Mouse (Mus musculus): ENCODE results near the gene Hmgb1. TPM values are rescaled to one million over a fixed set of nuclear protein-coding genes. Genes with fewer than 3 reads are reported as not detected.

The Hmgb1 gene
- total RNA-seq, 1 experiment from 2014 or later: 1,227 TPM

- no peak for ATAC-seq (replicated peaks in 1 of 2; ENCODE audit: insufficient read depth in 1 of 2, low FRiP score in 2 of 2, low TSS enrichment in 1 of 2, low read depth in 1 of 2, poor library complexity in 2 of 2, severe bottlenecking in 2 of 2)
Observed at GRCm38 (mm10) chr5:149134751-149135454, 49.4 kb downstream of the Hmgb1 start.

- no peak for ATAC-seq (replicated peaks in 1 of 2; ENCODE audit: insufficient read depth in 1 of 2, low FRiP score in 2 of 2, low TSS enrichment in 1 of 2, low read depth in 1 of 2, poor library complexity in 2 of 2, severe bottlenecking in 2 of 2)
Observed at GRCm38 (mm10) chr5:149128473-149128872, 55.8 kb downstream of the Hmgb1 start.

- ATAC-seq (replicated peaks in 1 of 2; ENCODE audit: insufficient read depth in 1 of 2, low FRiP score in 2 of 2, low TSS enrichment in 1 of 2, low read depth in 1 of 2, poor library complexity in 2 of 2, severe bottlenecking in 2 of 2): no peak
Observed at GRCm38 (mm10) chr5:149123795-149124194, 60.5 kb downstream of the Hmgb1 start.

GRCm38 (mm10) chr5:149119341-149119881 is 64.9 kb downstream of the Hmgb1 start:
- ATAC-seq (replicated peaks in 1 of 2; ENCODE audit: insufficient read depth in 1 of 2, low FRiP score in 2 of 2, low TSS enrichment in 1 of 2, low read depth in 1 of 2, poor library complexity in 2 of 2, severe bottlenecking in 2 of 2): no peak

GRCm38 (mm10) chr5:149117815-149118547 is 66.3 kb downstream of the Hmgb1 start:
- ATAC-seq (replicated peaks in 1 of 2; ENCODE audit: insufficient read depth in 1 of 2, low FRiP score in 2 of 2, low TSS enrichment in 1 of 2, low read depth in 1 of 2, poor library complexity in 2 of 2, severe bottlenecking in 2 of 2): 0 out of 4 replicates have a peak, but pooled peaks of 1 of the 2 experiments have one; percentile 7

GRCm38 (mm10) chr5:149114587-149114986 is 69.7 kb downstream of the Hmgb1 start:
- no peak for ATAC-seq (replicated peaks in 1 of 2; ENCODE audit: insufficient read depth in 1 of 2, low FRiP score in 2 of 2, low TSS enrichment in 1 of 2, low read depth in 1 of 2, poor library complexity in 2 of 2, severe bottlenecking in 2 of 2)

- ATAC-seq (replicated peaks in 1 of 2; ENCODE audit: insufficient read depth in 1 of 2, low FRiP score in 2 of 2, low TSS enrichment in 1 of 2, low read depth in 1 of 2, poor library complexity in 2 of 2, severe bottlenecking in 2 of 2): no peak
Observed at GRCm38 (mm10) chr5:149114034-149114433, 70.3 kb downstream of the Hmgb1 start.

GRCm38 (mm10) chr5:149113439-149113838 is 70.8 kb downstream of the Hmgb1 start:
- no peak for ATAC-seq (replicated peaks in 1 of 2; ENCODE audit: insufficient read depth in 1 of 2, low FRiP score in 2 of 2, low TSS enrichment in 1 of 2, low read depth in 1 of 2, poor library complexity in 2 of 2, severe bottlenecking in 2 of 2)

GRCm38 (mm10) chr5:149112559-149112958 is 71.7 kb downstream of the Hmgb1 start:
- no peak for ATAC-seq (replicated peaks in 1 of 2; ENCODE audit: insufficient read depth in 1 of 2, low FRiP score in 2 of 2, low TSS enrichment in 1 of 2, low read depth in 1 of 2, poor library complexity in 2 of 2, severe bottlenecking in 2 of 2)

GRCm38 (mm10) chr5:149109220-149109619 is 75.1 kb downstream of the Hmgb1 start:
- ATAC-seq (replicated peaks in 1 of 2; ENCODE audit: insufficient read depth in 1 of 2, low FRiP score in 2 of 2, low TSS enrichment in 1 of 2, low read depth in 1 of 2, poor library complexity in 2 of 2, severe bottlenecking in 2 of 2): no peak

GRCm38 (mm10) chr5:149108178-149108577 is 76.1 kb downstream of the Hmgb1 start:
- ATAC-seq (replicated peaks in 1 of 2; ENCODE audit: insufficient read depth in 1 of 2, low FRiP score in 2 of 2, low TSS enrichment in 1 of 2, low read depth in 1 of 2, poor library complexity in 2 of 2, severe bottlenecking in 2 of 2): no peak; a peak in 1 of 4 replicates

GRCm38 (mm10) chr5:149107566-149107965 is 76.7 kb downstream of the Hmgb1 start:
- ATAC-seq (replicated peaks in 1 of 2; ENCODE audit: insufficient read depth in 1 of 2, low FRiP score in 2 of 2, low TSS enrichment in 1 of 2, low read depth in 1 of 2, poor library complexity in 2 of 2, severe bottlenecking in 2 of 2): no peak

- no peak for ATAC-seq (replicated peaks in 1 of 2; ENCODE audit: insufficient read depth in 1 of 2, low FRiP score in 2 of 2, low TSS enrichment in 1 of 2, low read depth in 1 of 2, poor library complexity in 2 of 2, severe bottlenecking in 2 of 2)
Observed at GRCm38 (mm10) chr5:149104096-149104725, 80.1 kb downstream of the Hmgb1 start.

GRCm38 (mm10) chr5:149101869-149102268 is 82.4 kb downstream of the Hmgb1 start:
- ATAC-seq (replicated peaks in 1 of 2; ENCODE audit: insufficient read depth in 1 of 2, low FRiP score in 2 of 2, low TSS enrichment in 1 of 2, low read depth in 1 of 2, poor library complexity in 2 of 2, severe bottlenecking in 2 of 2): no peak

GRCm38 (mm10) chr5:149100091-149100490 is 84.2 kb downstream of the Hmgb1 start:
- no peak for ATAC-seq (replicated peaks in 1 of 2; ENCODE audit: insufficient read depth in 1 of 2, low FRiP score in 2 of 2, low TSS enrichment in 1 of 2, low read depth in 1 of 2, poor library complexity in 2 of 2, severe bottlenecking in 2 of 2)

- ATAC-seq (replicated peaks in 1 of 2; ENCODE audit: insufficient read depth in 1 of 2, low FRiP score in 2 of 2, low TSS enrichment in 1 of 2, low read depth in 1 of 2, poor library complexity in 2 of 2, severe bottlenecking in 2 of 2): no peak
Observed at GRCm38 (mm10) chr5:149099009-149099408, 85.3 kb downstream of the Hmgb1 start.

GRCm38 (mm10) chr5:149097841-149098240 is 86.4 kb downstream of the Hmgb1 start:
- no peak for ATAC-seq (replicated peaks in 1 of 2; ENCODE audit: insufficient read depth in 1 of 2, low FRiP score in 2 of 2, low TSS enrichment in 1 of 2, low read depth in 1 of 2, poor library complexity in 2 of 2, severe bottlenecking in 2 of 2)

- ATAC-seq (replicated peaks in 1 of 2; ENCODE audit: insufficient read depth in 1 of 2, low FRiP score in 2 of 2, low TSS enrichment in 1 of 2, low read depth in 1 of 2, poor library complexity in 2 of 2, severe bottlenecking in 2 of 2): no peak
Observed at GRCm38 (mm10) chr5:149096284-149096683, 88.0 kb downstream of the Hmgb1 start.

All from hematopoietic stem cell, adult 5-6 weeks (primary cell).